Mouse (Mus musculus) CH12.LX (cell line): ENCODE measurements around the gene Blvrb.

Source experiments
- MAZ ChIP-seq: IDR thresholded peaks from 2 replicates; pipeline ENCODE4 v1.6.1; 2012; ENCODE audit warnings: low read depth, mild to moderate bottlenecking, inconsistent platforms, low read length, improper control_type of control experiment, moderate library complexity
- MYC ChIP-seq: IDR thresholded peaks from 2 replicates; pipeline ENCODE4 v1.6.1; 2011; ENCODE audit warnings: low read depth, mild to moderate bottlenecking, improper control_type of control experiment, low read length
- POLR2AphosphoS2 ChIP-seq: IDR thresholded peaks from 2 replicates; pipeline ENCODE4 v1.6.1; 2011; ENCODE audit warnings: low read depth, low read length, improper control_type of control experiment
- USF1 ChIP-seq: IDR thresholded peaks from 2 replicates; pipeline ENCODE4 v1.6.1; 2014; ENCODE audit warnings: low read depth, mild to moderate bottlenecking, inconsistent platforms, low read length, improper control_type of control experiment

DNA sequence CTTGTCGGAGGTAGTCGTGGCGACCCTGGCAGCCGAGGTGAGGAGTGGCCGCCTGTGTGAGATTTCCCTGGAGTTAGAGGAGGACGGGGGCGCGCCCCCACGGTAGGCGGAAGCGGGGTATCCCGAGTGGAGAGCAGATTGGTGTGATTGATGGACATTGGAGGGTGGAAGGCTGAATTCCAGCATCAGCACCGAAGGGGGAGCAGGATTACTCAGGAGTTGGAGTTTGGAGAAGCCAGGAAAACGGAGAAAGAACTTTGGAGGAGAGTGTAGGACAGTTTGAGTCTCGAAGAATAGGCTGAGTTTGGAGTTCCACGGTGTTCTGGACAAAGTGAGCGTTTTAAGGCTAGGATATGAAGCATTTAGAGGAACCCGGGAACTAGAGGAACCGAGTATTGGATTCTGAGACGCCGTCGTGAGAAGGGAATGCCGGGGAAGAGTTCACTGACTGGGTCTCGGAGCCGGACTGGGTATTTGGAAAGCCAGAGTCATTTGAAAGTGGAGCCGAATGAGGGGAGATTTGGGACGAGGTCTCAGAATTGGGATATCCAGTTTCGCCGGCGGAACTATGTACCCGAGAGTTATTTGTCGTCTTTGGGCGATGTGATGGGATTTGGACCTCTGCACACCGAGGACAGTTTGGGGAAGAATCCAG lies 26.2 kb downstream of the Blvrb start:
- no peak for TF ChIP-seq USF1
- no peak for TF ChIP-seq POLR2AphosphoS2
- TF ChIP-seq MAZ, result no peak; the same call in 1 of the 2 replicates
- TF ChIP-seq MYC, result no peak
